Mouse (Mus musculus): ENCODE results near the gene Zfp169. TPM values are rescaled to one million over a fixed set of nuclear protein-coding genes. Genes with fewer than 3 reads are reported as not detected.
"Not testable (repeated sequence)": the region's sequence is repeated elsewhere in the genome, so short reads cannot be mapped to it uniquely, and the experiment has no call there.

Zfp169 gene
- polyA plus RNA-seq, 1 experiment: 13.3 TPM

- no peak for DNase-seq (ENCODE audit: extremely low spot score in 1 of 2, low spot score in 1 of 2)
These were observed 12.5 kb upstream of the Zfp169 start for GRCm38 (mm10) chr13:48525745-48526144.

GRCm38 (mm10) chr13:48519122-48519521 is 5.9 kb upstream of the Zfp169 start:
- not testable (repeated sequence) for DNase-seq (ENCODE audit: extremely low spot score in 1 of 2, low spot score in 1 of 2)

- no peak for DNase-seq (ENCODE audit: extremely low spot score in 1 of 2, low spot score in 1 of 2)
These were observed 2.6 kb upstream of the Zfp169 start for GRCm38 (mm10) chr13:48515861-48516260.

- no peak for DNase-seq (ENCODE audit: extremely low spot score in 1 of 2, low spot score in 1 of 2)
These were observed 4.6 kb downstream of the Zfp169 start for GRCm38 (mm10) chr13:48508661-48509060.

GRCm38 (mm10) chr13:48502422-48502821 is 10.8 kb downstream of the Zfp169 start:
- DNase-seq (ENCODE audit: extremely low spot score in 1 of 2, low spot score in 1 of 2): no peak

GRCm38 (mm10) chr13:48498676-48499075 is 14.6 kb downstream of the Zfp169 start:
- DNase-seq (ENCODE audit: extremely low spot score in 1 of 2, low spot score in 1 of 2): no peak

DNA sequence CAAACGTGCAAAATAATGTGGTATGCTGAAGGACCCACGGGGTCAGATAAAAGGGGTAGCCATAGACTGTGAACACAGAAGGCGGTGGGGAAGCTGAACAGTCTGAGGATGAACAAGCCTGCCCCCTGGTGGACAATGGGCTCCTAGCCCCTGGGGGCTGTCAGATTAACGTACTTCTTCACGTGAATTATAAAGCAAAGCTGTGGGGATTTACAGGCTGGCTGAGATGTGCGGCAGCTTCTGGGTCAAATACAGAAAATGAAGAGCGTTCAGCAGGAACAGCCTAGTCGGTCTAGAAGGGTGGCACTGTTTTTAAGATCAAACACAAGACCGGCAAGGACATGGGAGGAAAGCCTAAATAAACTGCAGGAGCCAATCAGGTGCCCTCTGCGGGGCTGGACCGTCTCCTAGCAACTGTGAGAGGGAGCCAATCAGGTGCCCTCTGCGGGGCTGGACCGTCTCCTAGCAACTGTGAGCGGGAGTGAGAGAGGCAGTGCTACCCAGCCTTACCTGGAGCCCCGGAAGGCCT is 15.5 kb downstream of the Zfp169 start:
- DNase-seq (ENCODE audit: extremely low spot score in 1 of 2, low spot score in 1 of 2): peak; percentile 63 to 86

- peak in 1 of 2 experiments; percentile 60 for DNase-seq (ENCODE audit: extremely low spot score in 1 of 2, low spot score in 1 of 2)
These were observed 20.1 kb downstream of the Zfp169 start for GRCm38 (mm10) chr13:48493183-48493582.

- no peak for DNase-seq (ENCODE audit: extremely low spot score in 1 of 2, low spot score in 1 of 2)
These were observed 22.7 kb downstream of the Zfp169 start for GRCm38 (mm10) chr13:48490396-48491182.

- peak in 1 of 2 experiments; percentile 45 for DNase-seq (ENCODE audit: extremely low spot score in 1 of 2, low spot score in 1 of 2)
These were observed 29.6 kb downstream of the Zfp169 start for GRCm38 (mm10) chr13:48483606-48484005.

GRCm38 (mm10) chr13:48468656-48469180 is 44.5 kb downstream of the Zfp169 start:
- DNase-seq (ENCODE audit: extremely low spot score in 1 of 2, low spot score in 1 of 2): no peak

DNA sequence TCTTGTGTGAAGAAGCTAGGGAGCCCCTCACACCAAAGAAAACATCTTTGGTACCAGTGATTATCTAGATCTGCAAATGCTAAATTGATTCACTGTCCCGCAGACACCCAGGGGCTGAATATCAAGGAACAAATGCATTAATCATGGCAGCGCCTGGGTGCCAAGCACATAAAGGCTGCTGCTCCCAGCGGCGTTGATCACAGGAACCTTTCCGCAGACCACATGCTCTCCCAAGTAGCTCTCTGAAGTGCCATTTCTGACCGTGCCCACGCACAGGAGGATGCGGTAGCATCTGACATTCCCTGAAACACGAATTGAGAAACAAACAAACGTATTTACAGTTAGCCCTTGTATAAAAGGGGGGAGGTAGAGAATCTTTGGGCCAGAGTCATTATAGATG is 47.1 kb downstream of the Zfp169 start:
- DNase-seq (ENCODE audit: extremely low spot score in 1 of 2, low spot score in 1 of 2): no peak

DNA sequence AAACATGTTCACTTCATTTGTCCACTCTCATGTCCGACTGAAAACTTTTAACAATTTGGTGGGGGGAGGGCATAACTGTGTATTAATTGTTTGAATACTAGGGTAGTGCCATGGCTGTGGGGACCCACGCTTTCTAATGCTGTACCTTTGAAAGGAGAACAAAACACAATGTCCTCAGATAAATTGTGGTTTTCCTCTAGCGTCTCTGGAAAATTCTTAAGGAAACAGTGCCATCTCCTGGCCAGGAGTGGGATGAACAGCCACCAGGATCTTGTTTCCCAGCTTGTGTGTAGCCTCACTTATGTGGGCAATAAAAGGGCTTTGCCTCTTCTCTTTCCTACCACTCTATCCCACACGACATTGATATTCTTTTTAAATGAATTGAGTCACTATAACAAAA is 49.1 kb downstream of the Zfp169 start:
- DNase-seq (ENCODE audit: extremely low spot score in 1 of 2, low spot score in 1 of 2): peak; percentile 59 to 93

GRCm38 (mm10) chr13:48459280-48459679 is 54.0 kb downstream of the Zfp169 start:
- no peak for DNase-seq (ENCODE audit: extremely low spot score in 1 of 2, low spot score in 1 of 2)

GRCm38 (mm10) chr13:48448119-48448518 is 65.1 kb downstream of the Zfp169 start:
- peak; percentile 4 to 52 for DNase-seq (ENCODE audit: extremely low spot score in 1 of 2, low spot score in 1 of 2)

GRCm38 (mm10) chr13:48443996-48444395 is 69.3 kb downstream of the Zfp169 start:
- DNase-seq (ENCODE audit: extremely low spot score in 1 of 2, low spot score in 1 of 2): no peak

GRCm38 (mm10) chr13:48438321-48438720 is 74.9 kb downstream of the Zfp169 start:
- no peak for DNase-seq (ENCODE audit: extremely low spot score in 1 of 2, low spot score in 1 of 2)

Other genes with a start within 250 kb of the Zfp169 start
- 0.80 and 1.5 TPM in 2 replicates for gene A830005F24Rik, start 119 bp upstream of the Zfp169 start, polyA plus RNA-seq (2012; rRNA removed)
- gene Ptpdc1, start 112.2 kb upstream of the Zfp169 start, polyA plus RNA-seq (2012; rRNA removed): 24.0 and 24.8 TPM in 2 replicates
- not detected in 2 replicates for gene Barx1, start 149.5 kb upstream of the Zfp169 start, polyA plus RNA-seq (2012; rRNA removed)

All from frontal cortex, adult 2 months (tissue).